Mouse (Mus musculus) neutrophil, adult 5-6 weeks (primary cell): ENCODE results near the gene Hoxb6. TPM values are rescaled to one million over a fixed set of nuclear protein-coding genes. Genes with fewer than 3 reads are reported as not detected.

ENCODE experiments used
- ATAC-seq: fragments of 151-379, 151-347 bp; 2 replicates; pipeline ENCODE4 v1.8.0; 2017; ENCODE audit warnings: mild to moderate bottlenecking, moderate TSS enrichment; ENCODE audit not compliant: insufficient number of reproducible peaks, poor library complexity, low FRiP score, severe bottlenecking; ENCODE audit errors: extremely low read depth
- total RNA-seq: library from RNA; stranded (forward); fragments of 200-1000 nt; gene quantifications from 2 replicates; pipeline ENCODE4 v1.2.3, GENCODE M21; 2017

The Hoxb6 gene
- total RNA-seq, 1 experiment from 2014 or later: not detected

- ATAC-seq: no peak
Measured at GRCm38 (mm10) chr11:96267021-96267920, 25.0 kb upstream of the Hoxb6 start.

- no peak for ATAC-seq
Measured at GRCm38 (mm10) chr11:96268031-96268745, 24.1 kb upstream of the Hoxb6 start.

GRCm38 (mm10) chr11:96269869-96270268, 22.4 kb upstream of the Hoxb6 start:
- ATAC-seq: no peak

- no peak for ATAC-seq
Measured at GRCm38 (mm10) chr11:96270996-96271540, 21.2 kb upstream of the Hoxb6 start, which contains the start of gene Hoxb9. Hoxb9 (plus strand) TSS chr11:96271457.

- no peak for ATAC-seq
Measured at GRCm38 (mm10) chr11:96271541-96272011, 20.7 kb upstream of the Hoxb6 start.

- ATAC-seq: no peak
Measured at GRCm38 (mm10) chr11:96272024-96272921, 20.0 kb upstream of the Hoxb6 start.

- no peak for ATAC-seq
Measured at GRCm38 (mm10) chr11:96274428-96274827, 17.8 kb upstream of the Hoxb6 start.

- ATAC-seq: no peak
Measured at GRCm38 (mm10) chr11:96275896-96276295, 16.4 kb upstream of the Hoxb6 start.

GRCm38 (mm10) chr11:96277151-96278044, 14.9 kb upstream of the Hoxb6 start:
- no peak for ATAC-seq

GRCm38 (mm10) chr11:96278324-96278723, 14.0 kb upstream of the Hoxb6 start:
- ATAC-seq: no peak

GRCm38 (mm10) chr11:96278773-96279172, 13.5 kb upstream of the Hoxb6 start:
- ATAC-seq: peak; percentile 70; the same call in 1 of the 2 replicates

GRCm38 (mm10) chr11:96279421-96280233, 12.6 kb upstream of the Hoxb6 start:
- no peak for ATAC-seq

GRCm38 (mm10) chr11:96280399-96281378, 11.6 kb upstream of the Hoxb6 start:
- no peak for ATAC-seq

GRCm38 (mm10) chr11:96281396-96281795, 10.9 kb upstream of the Hoxb6 start:
- no peak for ATAC-seq

- ATAC-seq: no peak
Measured at GRCm38 (mm10) chr11:96281855-96282570, 10.3 kb upstream of the Hoxb6 start, which contains the start of gene Hoxb8. Hoxb8 (plus strand) TSS chr11:96281905.
